ENCODE assay signal across 26 mouse cellular contexts in genomic region chr7:126967361-126967760, GRCm38 (mm10). TPM values are rescaled to one million over a fixed set of nuclear protein-coding genes. Genes with fewer than 3 reads are reported as not detected.
DNase-seq lines count a peak whose midpoint lies in the region; ATAC-seq and TF ChIP-seq lines count a peak whose summit lies in the region.
"Had no signal": no experiment of that assay in that cellular context is flagged by ENCODE, and none has a peak within 500 bp of the region (broad histone marks: within the 10 kb centered on the region; RNA-seq: fewer than 3 reads in every experiment).

No protein-coding gene starts in this region.

- H3K27ac ChIP-seq in kidney, embryonic 15.5 days = no peak overlapping the region
- H3K27ac ChIP-seq in stomach, embryonic 15.5 days = no peak overlapping the region
- no peak overlapping the region for H3K27ac ChIP-seq in stomach, postnatal 0 days (replicated peaks)
- H3K27ac ChIP-seq: embryonic facial prominence, embryonic 13.5 days; forebrain, embryonic 12.5 days; heart, embryonic 10.5 days had no signal

- peaks cover 5% of the 10 kb centered on the region; the same call in 1 of the 2 replicates for H3K4me1 ChIP-seq in kidney, embryonic 15.5 days
- H3K4me1 ChIP-seq in stomach, embryonic 15.5 days = no peaks in the 10 kb centered on the region
- H3K4me1 ChIP-seq in stomach, postnatal 0 days (replicated peaks; ENCODE audit: control insufficient read depth, insufficient read depth) = no peaks in the 10 kb centered on the region
- H3K4me1 ChIP-seq: embryonic facial prominence, embryonic 13.5 days had no signal

- H3K9ac ChIP-seq in kidney, embryonic 15.5 days = no peak overlapping the region
- no peak overlapping the region for H3K9ac ChIP-seq in stomach, embryonic 15.5 days
- no peak overlapping the region for H3K9ac ChIP-seq in stomach, postnatal 0 days (ENCODE audit: low read length)
- H3K9ac ChIP-seq: forebrain, embryonic 12.5 days had no signal

- H3K9me3 ChIP-seq in kidney, embryonic 15.5 days (replicated peaks) = no peaks in the 10 kb centered on the region
- H3K9me3 ChIP-seq in stomach, embryonic 15.5 days = no peaks in the 10 kb centered on the region
- H3K9me3 ChIP-seq in stomach, postnatal 0 days (ENCODE audit: control insufficient read depth, low read length) = no peaks in the 10 kb centered on the region
- H3K9me3 ChIP-seq: embryonic facial prominence, embryonic 13.5 days; forebrain, embryonic 12.5 days; G1E; heart, embryonic 10.5 days had no signal

- H3K4me3 ChIP-seq in kidney, embryonic 15.5 days (replicated peaks) = no peak overlapping the region
- no peak overlapping the region for H3K4me3 ChIP-seq in stomach, embryonic 15.5 days (replicated peaks)
- H3K4me3 ChIP-seq in stomach, postnatal 0 days (ENCODE audit: low read depth, low read length) = no peak overlapping the region
- H3K4me3 ChIP-seq: embryonic facial prominence, embryonic 13.5 days; forebrain, embryonic 12.5 days; heart, embryonic 10.5 days had no signal

- TF ChIP-seq CTCF in stomach, postnatal 0 days (IDR thresholded peaks at IDR 0.05; ENCODE audit: low read depth) = no peak

- H3K36me3 ChIP-seq in kidney, embryonic 15.5 days = no peaks in the 10 kb centered on the region
- no peaks in the 10 kb centered on the region for H3K36me3 ChIP-seq in stomach, embryonic 15.5 days
- no peaks in the 10 kb centered on the region for H3K36me3 ChIP-seq in stomach, postnatal 0 days (ENCODE audit: control insufficient read depth, insufficient read depth, low read length)
- H3K36me3 ChIP-seq: embryonic facial prominence, embryonic 13.5 days; G1E; heart, embryonic 10.5 days had no signal

- intact Hi-C loops in heart, postnatal 10 days (cut with DNase I) = no loop called here

- peak; percentile 73 to 86 for DNase-seq in adrenal gland, adult (ENCODE audit: inconsistent age in 2 of 2, low spot score in 1 of 2)
- no peak for DNase-seq in adrenal gland, postnatal 4 days (ENCODE audit: low spot score in 2 of 2)
- no peak for DNase-seq in kidney, postnatal 4 days
- DNase-seq in stomach, postnatal 0 days (ENCODE audit: low spot score) = no peak
- DNase-seq in testis, postnatal 10 days (ENCODE audit: low spot score) = no peak
- no peak for DNase-seq in heart, postnatal 10 days
- DNase-seq: B cell, adult 2 months; cerebellum, adult 11 months; cerebellum, adult 8-10 months; cerebellum, postnatal 14 days; embryo, embryonic 11 days; gastrocnemius, postnatal 10 days; heart, adult 18-20 months; heart, postnatal 14 days had no signal

- ATAC-seq in kidney, embryonic 15.5 days (replicated peaks; ENCODE audit: low FRiP score) = 0 out of 2 replicates have a peak, but pooled peaks have one; percentile 15
- ATAC-seq in stomach, embryonic 15.5 days (ENCODE audit: insufficient read depth, low FRiP score, low read depth) = 0 out of 2 replicates have a peak, but pooled peaks have one; percentile 14
- no peak for ATAC-seq in stomach, postnatal 0 days (ENCODE audit: low FRiP score, low TSS enrichment)
- ATAC-seq: CD4-positive, CD25-positive, alpha-beta regulatory T cell, adult 4 months; forebrain, embryonic 16.5 days; hindbrain, embryonic 16.5 days; inflammation-experienced regulatory T-cells, adult 6 months had no signal

- WGBS in kidney, embryonic 15.5 days = 66% methylated on average over 6 of the region's 6 CpGs
- 69% methylated on average over 6 of the region's 6 CpGs for WGBS in stomach, embryonic 15.5 days
- WGBS in stomach, postnatal 0 days = 61% methylated on average over 6 of the region's 6 CpGs

- H3K4me2 ChIP-seq in kidney, embryonic 15.5 days = no peak overlapping the region
- H3K4me2 ChIP-seq in stomach, embryonic 15.5 days = no peak overlapping the region
- no peak overlapping the region for H3K4me2 ChIP-seq in stomach, postnatal 0 days (replicated peaks; ENCODE audit: low read depth)
- H3K4me2 ChIP-seq: embryonic facial prominence, embryonic 13.5 days; forebrain, embryonic 12.5 days had no signal

- H3K27me3 ChIP-seq in kidney, embryonic 15.5 days = peaks cover 22% of the 10 kb centered on the region
- H3K27me3 ChIP-seq in stomach, embryonic 15.5 days (replicated peaks) = peaks cover 16% of the 10 kb centered on the region; the same call in 1 of the 2 replicates
- no peaks in the 10 kb centered on the region for H3K27me3 ChIP-seq in stomach, postnatal 0 days (ENCODE audit: control insufficient read depth, insufficient read depth, low read length)

- no peak for TF ChIP-seq EP300 in stomach, postnatal 0 days (optimal IDR thresholded peaks at IDR 0.05)

RNA-seq across cellular contexts. Expression of gene Cdipt, which starts 8.4 kb away (rescaled TPM):
- total RNA-seq in adrenal gland, postnatal 4 days (2021) = 10 to 100 TPM; 86.8 to 91.0 TPM
- 106 and 115 TPM in 2 replicates for polyA plus RNA-seq in kidney, embryonic 15.5 days (2015; fragmentation: Nextera tagmentation; extraction: Ambion mirVana)
- polyA plus RNA-seq in stomach, embryonic 15.5 days (2015; fragmentation: Nextera tagmentation; extraction: Ambion mirVana) = 113 and 119 TPM in 2 replicates
- 79.3 and 80.4 TPM in 2 replicates for polyA plus RNA-seq in stomach, postnatal 0 days (2015; fragmentation: Nextera tagmentation; extraction: Ambion mirVana)
- 10 to 100 TPM; 73.8 to 82.0 TPM for total RNA-seq in heart, postnatal 10 days (2021)

RNA-seq across cellular contexts. Expression of gene Cdiptos, which starts 8.5 kb away (rescaled TPM):
- total RNA-seq in adrenal gland, postnatal 4 days (2021) = 1 to 10 TPM; 1.9 to 2.5 TPM
- polyA plus RNA-seq in kidney, embryonic 15.5 days (2015; fragmentation: Nextera tagmentation; extraction: Ambion mirVana) = 1.4 and 1.5 TPM in 2 replicates
- polyA plus RNA-seq in stomach, embryonic 15.5 days (2015; fragmentation: Nextera tagmentation; extraction: Ambion mirVana) = 2.1 and 2.4 TPM in 2 replicates
- 1.5 and 1.7 TPM in 2 replicates for polyA plus RNA-seq in stomach, postnatal 0 days (2015; fragmentation: Nextera tagmentation; extraction: Ambion mirVana)
- under 1 TPM; 0.47 to 0.84 TPM for total RNA-seq in heart, postnatal 10 days (2021)

RNA-seq across cellular contexts. Expression of gene Sez6l2, which starts 17.0 kb away (rescaled TPM):
- 10 to 100 TPM; 97.6 to 97.9 TPM for total RNA-seq in adrenal gland, postnatal 4 days (2021)
- polyA plus RNA-seq in kidney, embryonic 15.5 days (2015; fragmentation: Nextera tagmentation; extraction: Ambion mirVana) = 1.3 and 2.5 TPM in 2 replicates
- 1.5 and 2.3 TPM in 2 replicates for polyA plus RNA-seq in stomach, embryonic 15.5 days (2015; fragmentation: Nextera tagmentation; extraction: Ambion mirVana)
- 1.5 and 1.6 TPM in 2 replicates for polyA plus RNA-seq in stomach, postnatal 0 days (2015; fragmentation: Nextera tagmentation; extraction: Ambion mirVana)
- total RNA-seq in heart, postnatal 10 days (2021) = 10 to 100 TPM; 23.3 to 30.4 TPM

RNA-seq across cellular contexts. Expression of gene Asphd1, which starts 18.0 kb away (rescaled TPM):
- total RNA-seq in adrenal gland, postnatal 4 days (2021) = 1 to 10 TPM; 3.0 to 3.7 TPM
- polyA plus RNA-seq in kidney, embryonic 15.5 days (2015; fragmentation: Nextera tagmentation; extraction: Ambion mirVana) = 0.21 TPM in 1 of 2 replicates, not detected in the other
- polyA plus RNA-seq in stomach, embryonic 15.5 days (2015; fragmentation: Nextera tagmentation; extraction: Ambion mirVana) = 0.37 and 0.44 TPM in 2 replicates
- 0.28 and 0.40 TPM in 2 replicates for polyA plus RNA-seq in stomach, postnatal 0 days (2015; fragmentation: Nextera tagmentation; extraction: Ambion mirVana)
- total RNA-seq in heart, postnatal 10 days (2021) = not detected
- total RNA-seq: common myeloid progenitor, adult 5-6 weeks; G1E; heart, adult 18-20 months had no signal
- polyA plus RNA-seq: G1E; heart, embryonic 10.5 days; heart, embryonic 14.5 days had no signal

RNA-seq across cellular contexts. Expression of gene Kctd13, which starts 38.7 kb away (rescaled TPM):
- 10 to 100 TPM; 27.3 to 28.5 TPM for total RNA-seq in adrenal gland, postnatal 4 days (2021)
- 15.5 and 17.0 TPM in 2 replicates for polyA plus RNA-seq in kidney, embryonic 15.5 days (2015; fragmentation: Nextera tagmentation; extraction: Ambion mirVana)
- polyA plus RNA-seq in stomach, embryonic 15.5 days (2015; fragmentation: Nextera tagmentation; extraction: Ambion mirVana) = 15.0 and 15.1 TPM in 2 replicates
- 9.7 and 10.2 TPM in 2 replicates for polyA plus RNA-seq in stomach, postnatal 0 days (2015; fragmentation: Nextera tagmentation; extraction: Ambion mirVana)
- total RNA-seq in heart, postnatal 10 days (2021) = 1 to 10 TPM; 7.7 to 9.7 TPM

Comparison
In these comparisons a context has a peak if more than half of its experiments do, and no peak if none do; other contexts are left out.
1. DNase-seq: peak in adrenal gland, adult (2 of 2); none in adrenal gland, postnatal 4 days (0 of 2), kidney, postnatal 4 days (0 of 2), stomach, postnatal 0 days (single experiment), testis, postnatal 10 days (single experiment) and heart, postnatal 10 days (0 of 2).